Mouse (Mus musculus) adrenal gland, postnatal 4 days (tissue): ENCODE measurements around the gene Proca1. TPM values are rescaled to one million over a fixed set of nuclear protein-coding genes. Genes with fewer than 3 reads are reported as not detected.

Experiments used
- DNase-seq, 2 experiments: peaks; one replicate each; pipeline ENCODE4 v3.0.0; 2021 to 2022; ENCODE audit warnings: low spot score in 2 of 2, mixed read lengths in 2 of 2
- total RNA-seq, 2 experiments: library from RNA; stranded (reverse); gene quantifications; 2 replicates each; pipeline ENCODE4 v1.2.3; 2021

The Proca1 gene
- total RNA-seq, 2 experiments from 2014 or later, result 7.9 to 8.8 TPM

DNA sequence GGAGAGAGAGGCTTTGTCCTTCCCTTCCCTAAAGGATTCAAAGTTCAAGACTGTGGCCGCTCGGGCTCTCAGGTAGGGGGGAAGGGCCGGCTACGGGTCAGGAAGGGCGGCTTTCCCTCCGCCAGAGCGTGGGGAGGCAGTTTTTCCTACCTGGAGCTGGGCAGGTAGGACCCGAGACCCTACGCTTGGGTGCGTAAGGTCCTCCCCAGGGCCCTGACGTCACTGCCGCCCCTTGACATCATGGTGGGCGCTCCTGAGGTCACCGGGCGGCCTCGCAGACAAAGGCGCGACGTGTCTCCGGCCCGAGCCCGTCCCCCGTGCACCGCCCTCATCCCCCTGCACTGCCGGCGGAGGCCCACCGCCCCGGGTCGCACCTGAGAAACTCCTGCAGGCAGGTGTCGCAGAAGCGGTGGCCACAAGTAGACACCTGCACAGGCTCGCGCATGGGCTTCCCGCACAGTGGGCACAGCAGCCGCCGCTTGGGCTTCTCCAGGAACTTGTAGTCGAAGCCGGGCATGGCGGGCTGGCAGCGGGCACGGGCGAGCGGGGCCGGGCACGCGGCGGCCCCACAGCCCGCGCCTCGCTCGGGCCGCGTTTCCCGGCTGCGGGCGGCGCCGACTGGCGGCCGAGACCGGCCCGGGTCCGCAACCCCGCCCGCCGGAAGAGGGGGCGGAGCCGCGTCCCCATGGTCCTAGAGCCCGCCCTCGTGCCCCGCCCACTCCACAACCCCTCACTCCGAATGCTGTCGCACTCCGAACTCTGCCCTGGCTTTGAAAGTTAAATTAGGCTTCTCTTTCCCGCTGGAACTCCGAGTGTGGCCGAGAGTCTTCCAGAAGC is 28.1 kb upstream of the Proca1 start, which contains the start of gene Traf4:
TSS of gene Traf4 (minus strand) at position 666 of the 837 bp plus-strand sequence.
- DNase-seq, result peak; percentile 54 to 62

DNA sequence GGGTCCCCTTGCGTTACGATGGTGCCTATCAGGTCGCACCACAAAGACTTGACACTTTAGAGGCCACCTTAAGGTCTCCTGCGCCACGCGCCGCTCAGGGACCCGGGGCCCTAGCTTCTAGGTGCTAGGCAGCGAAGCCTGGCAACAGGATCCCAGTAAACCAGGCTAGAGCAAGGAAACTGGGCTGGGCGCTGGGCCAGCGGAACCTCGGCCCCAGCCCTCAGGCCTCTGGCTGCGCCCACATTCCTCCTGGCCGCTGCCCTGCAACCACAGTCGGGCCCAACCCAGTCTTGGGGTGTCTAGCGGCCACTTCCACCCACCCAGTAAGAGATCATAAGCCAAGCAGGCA is 27.5 kb upstream of the Proca1 start:
- DNase-seq, result no peak

DNA sequence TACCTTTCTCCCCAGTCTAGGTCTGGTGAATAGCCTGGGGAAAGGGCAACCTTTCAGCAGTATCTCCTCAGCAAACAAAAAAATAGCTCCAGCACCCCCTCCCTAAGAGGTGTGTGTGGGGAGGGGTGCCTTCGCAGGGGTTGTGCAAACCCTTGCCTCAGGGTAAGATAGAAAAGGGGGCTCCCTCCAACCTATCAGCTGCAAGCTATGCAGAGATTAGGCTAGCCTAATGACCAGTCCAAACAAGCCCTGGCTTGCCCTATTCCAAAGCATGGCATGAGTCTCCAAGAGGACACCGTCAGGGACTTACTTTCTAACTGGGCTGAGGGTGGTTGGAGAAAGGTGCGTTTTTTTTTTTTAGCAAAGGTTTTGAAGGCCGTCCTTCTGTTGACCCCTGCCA is 27.0 kb upstream of the Proca1 start:
- DNase-seq, result no peak

DNA sequence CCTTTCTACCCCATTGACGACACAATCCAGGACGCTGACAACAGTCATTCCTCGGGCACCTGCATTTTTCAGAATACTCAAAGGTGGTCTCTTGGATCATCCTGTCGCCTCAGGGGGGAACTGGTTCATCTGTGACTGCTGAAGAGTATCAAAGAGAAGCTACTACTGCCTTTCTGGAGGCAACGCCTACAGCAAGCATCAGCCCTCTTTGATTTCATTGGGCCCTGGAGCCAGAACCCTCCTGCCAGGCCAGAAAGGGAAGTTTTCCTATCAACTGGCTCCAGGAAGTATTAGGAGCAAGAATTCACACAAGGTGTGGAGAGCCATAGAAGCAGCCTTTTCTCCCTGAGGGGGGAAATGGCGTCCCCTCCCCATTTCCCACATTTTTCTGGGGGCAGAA is 26.6 kb upstream of the Proca1 start:
- no peak for DNase-seq

DNA sequence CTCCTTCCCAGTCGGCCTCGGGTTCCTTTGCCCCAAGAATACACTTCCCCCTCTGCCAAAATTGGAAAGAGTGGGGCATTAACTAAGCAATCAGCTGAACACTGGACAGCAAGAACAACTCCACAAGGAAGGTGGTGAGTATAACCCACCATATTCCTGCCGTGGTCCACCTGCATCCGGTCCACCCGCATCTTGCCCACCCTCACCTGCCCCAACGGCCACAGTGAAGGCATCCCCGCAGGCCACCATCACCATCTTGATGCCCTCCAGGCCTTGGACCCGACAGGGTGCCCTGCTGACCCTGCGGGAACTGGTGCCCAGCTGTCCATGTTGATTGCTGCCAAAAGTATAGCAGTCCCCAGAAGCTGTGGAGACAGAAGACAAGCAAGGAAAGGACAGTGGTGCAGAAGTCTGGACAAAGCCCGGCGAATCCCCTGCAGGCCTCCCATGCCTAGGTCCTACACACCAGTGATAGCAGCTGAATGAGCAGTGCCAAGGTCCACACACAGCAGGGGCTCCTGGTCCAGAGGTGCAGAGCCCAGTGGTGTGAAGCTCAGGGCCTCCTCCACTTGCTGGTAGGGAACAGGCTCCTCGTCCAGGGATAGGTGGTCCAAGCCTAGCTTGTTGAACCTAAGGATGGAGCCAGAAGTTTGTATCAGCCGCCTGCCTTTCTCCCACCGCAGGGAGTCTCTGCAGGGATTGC is 25.8 kb upstream of the Proca1 start:
- DNase-seq, result no peak

DNA sequence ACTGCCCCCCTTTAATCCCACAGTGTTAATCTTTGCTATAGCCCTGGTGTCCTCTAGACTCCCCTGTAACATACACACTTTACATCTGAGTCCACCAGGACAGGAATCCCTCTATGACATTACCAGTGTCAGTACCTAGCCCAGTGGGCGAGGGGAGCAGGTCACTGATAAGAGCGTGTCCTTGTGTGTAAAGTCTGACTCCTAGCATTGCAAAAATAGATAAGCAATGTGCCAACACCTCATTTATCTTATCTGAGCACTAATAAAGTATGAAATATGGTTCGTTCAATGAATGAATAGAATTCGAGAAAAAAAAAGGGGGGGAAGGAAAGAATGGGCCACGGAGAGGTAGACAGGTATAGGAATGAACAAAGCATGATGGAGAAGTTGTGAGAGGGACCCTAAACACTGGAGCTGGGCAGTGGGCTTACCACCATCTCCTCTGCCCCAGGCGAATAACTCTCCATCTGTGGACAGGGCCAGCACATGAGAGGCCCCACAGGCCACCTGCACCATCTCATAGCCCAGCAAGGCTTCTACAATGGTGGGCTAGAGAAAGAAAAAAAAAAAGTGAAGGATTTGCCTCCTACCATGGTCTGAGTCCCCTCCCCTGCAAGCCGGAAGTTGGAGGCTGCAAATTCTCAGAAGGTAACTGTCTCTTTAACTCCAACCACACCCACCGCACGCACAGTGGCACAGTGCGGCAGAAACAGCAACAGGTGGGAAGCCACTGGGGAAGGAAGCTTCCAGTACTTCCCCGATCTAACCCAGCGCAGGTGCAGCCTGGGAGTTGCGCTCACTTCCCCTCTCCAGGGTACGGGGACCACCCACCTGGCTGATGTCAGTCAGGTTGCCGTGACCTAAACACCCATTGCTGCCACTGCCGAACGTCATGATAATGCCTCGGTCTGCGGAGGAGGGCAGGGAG is 24.4 kb upstream of the Proca1 start:
- no peak for DNase-seq

DNA sequence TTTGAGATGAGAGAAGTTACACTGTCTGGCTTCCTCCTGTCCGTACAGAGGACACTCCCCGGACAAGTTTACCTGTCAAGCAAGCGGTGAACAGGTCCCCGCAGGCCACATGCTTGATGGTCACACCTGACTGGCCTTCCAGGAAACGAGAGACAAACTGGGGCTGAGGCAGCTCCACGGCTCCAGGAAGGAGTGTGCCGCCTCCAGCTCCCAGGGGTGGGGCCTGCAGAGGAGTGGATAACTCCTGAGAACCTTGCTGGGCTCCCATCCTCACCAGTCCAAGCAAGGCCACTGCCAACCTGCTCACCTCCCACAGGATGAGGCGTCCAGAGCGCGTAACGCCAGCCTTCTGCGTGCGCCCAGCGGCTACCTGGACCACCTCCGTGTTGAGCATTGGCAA is 22.9 kb upstream of the Proca1 start:
- DNase-seq, result no peak

DNA sequence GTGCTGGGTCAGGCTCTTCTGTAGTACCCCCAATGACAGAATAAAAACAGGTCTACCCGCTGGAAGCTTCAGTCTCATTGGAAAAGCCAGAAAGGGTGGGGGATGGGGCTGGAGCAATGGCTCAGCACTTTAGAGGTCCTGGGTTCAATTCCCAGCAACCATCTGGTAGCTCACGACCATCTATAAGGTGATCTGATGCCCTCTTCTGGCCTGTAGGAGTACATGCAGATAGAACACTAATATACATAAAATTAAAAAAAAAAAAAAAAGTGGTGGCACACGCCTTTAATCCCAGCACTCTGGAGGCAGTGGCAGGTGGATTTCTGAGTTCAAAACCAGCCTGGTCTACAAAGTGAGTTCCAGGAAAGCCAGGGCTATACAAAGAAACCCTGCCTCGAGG is 21.9 kb upstream of the Proca1 start:
- DNase-seq, result no peak

DNA sequence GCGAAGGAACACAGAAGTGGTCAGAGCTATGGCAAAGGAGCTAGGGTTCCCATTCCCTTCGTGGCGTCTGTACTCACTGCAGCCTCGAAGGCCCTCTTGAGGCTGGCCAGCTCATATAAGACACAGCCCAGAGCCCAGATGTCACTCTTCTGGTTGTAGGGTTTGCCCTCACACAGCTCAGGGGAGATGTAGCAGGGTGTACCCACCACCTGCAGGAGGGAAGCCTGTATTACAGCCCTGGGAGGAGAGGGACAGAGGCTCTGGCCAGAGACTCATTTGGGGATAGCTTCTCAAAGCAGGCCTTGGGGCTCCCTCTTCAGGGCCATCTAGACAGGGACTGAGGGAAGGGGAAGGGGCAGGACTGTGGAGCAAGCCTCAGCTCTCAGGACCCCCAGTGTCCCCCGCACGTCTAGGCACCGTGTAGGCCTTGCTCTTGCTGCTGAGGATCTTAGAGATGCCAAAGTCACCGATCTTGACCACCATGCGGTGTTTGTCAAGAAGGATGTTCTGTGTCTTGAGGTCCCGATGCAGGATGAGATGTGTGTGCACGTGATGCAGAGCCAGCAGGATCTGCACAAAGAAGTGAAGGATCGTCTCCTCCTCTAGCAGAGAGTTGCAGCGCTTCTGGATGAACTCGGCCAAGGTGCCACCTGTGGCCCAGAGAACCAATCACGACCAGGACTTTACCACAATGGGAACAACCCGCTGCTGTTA is 21.0 kb upstream of the Proca1 start:
- no peak for DNase-seq

DNA sequence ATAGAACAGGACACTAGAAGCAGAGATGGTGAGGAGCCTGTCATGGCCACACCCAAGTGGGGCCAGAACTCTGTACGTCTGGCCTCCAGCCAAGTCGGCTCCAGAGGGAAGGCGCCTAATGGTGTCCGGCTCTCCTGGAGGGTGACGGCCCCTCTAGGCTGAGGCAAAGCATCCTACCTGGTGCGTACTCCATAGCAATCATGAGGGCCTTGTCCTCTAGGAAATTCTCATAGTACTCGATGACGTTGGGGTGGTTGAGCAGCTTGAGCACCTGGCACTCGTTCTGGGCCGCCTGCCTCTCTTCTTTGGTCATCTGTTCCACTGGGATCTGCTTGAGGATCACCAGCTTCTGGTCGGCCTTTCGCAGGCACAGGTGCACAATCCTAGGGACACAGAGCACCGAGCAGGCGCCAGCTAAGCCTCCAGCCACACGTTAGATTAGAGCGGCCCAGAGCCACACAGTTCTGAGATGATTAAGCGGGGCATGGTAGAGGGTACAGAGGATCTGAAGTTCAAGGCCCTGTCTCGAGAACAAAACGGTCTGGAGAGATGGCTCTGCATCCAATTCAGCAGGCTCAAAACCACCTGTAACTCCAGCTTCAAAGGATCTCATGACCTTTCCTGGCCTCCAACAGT is 20.3 kb upstream of the Proca1 start:
- DNase-seq, result no peak

DNA sequence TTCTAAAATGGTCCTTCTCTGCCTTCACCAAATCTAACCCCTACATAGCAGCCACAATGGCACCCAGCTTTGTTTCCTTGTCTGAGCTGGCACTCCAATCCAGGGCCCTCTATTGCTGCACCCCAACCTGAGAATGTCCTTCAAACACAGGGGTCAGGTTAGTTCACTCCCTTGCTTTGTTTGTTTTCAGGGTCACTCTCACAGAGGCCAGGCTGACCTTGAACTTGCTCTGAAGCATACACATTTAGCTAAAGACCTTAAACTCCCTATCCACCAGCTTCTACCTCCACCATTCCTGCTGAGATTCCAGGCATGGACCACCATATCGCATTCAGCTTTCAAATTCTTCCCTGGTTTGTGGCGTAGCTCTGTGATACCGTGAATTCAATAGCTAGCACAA is 18.7 kb upstream of the Proca1 start:
- DNase-seq, result no peak

DNA sequence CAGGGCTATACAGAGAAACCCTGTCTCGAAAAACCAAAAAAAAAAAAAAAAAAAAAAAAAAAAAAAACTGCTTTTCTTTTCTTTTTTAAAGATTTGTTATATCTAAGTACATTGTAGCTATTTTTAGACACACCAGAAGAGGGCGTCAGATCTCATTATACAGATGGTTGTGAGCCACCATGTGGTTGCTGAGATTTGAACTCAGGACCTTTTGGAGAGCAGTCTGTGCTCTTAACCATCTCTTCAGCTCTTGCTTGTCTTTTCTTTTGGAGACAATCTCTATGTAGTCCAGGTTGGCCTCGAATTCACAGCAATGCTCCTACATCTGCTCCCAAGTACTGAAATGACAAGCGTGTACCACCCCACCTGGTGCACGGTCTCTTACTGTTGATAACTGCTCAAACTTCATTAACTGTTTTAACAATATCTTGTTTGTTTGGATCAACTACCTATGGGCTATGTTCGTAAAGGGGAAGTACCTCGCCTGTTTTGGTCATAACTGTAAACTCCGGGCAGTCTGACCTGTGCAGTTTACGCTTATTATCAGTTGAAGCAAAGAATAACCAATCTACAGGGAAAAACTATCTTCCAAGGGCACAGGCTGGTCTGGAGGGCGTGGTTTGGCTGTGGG is 17.3 kb upstream of the Proca1 start:
- DNase-seq, result no peak

DNA sequence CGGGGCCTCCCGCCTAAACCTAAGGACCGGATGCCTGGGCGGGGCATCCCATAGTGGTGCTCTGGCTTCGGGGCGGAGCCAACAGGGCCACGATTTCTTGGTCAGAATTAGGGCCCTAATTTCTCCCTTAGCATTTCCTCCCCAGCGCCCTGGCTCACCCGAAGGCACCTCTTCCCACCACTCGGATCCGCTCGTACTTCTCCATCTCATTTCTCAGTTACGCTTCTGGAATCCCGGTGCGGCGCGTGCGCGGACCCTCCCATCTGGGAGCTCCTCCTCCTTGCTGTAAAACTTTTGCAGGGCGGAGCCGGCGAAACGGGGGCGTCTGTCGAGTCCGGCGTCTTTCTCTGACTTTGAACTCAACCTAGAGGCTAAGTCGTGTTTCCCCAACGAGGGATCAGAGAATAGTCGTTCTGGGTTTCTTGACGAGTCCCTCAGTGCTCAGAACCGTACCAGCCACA is 16.8 kb upstream of the Proca1 start, which contains the start of the genes Nek8 and Tlcd1:
TSS of gene Nek8 (minus strand) at position 274 of the 461 bp plus-strand sequence.
TSS of gene Tlcd1 (plus strand) at position 310 of the 461 bp plus-strand sequence.
- peak; percentile 76 to 84 for DNase-seq

DNA sequence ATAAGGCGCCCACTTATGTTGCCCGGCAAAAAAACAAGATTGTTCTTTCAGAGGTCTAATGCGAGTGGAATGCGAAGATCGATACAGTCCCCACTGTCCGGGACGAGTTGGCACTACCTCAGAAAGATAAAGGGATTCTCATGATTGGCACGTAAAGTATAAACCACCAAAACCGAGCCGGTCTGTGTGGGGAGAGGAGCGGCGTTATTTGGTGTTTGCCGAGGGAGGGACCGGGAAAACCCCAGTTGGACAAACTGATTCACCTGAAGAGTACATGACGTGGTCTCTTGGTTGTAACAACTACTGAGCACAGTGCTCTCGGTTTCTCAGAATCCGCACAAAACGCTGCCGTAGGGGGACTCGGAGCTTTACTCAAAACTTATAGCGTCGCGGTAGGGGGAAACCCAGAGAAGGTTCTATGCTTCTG is 16.3 kb upstream of the Proca1 start:
- no peak for DNase-seq

DNA sequence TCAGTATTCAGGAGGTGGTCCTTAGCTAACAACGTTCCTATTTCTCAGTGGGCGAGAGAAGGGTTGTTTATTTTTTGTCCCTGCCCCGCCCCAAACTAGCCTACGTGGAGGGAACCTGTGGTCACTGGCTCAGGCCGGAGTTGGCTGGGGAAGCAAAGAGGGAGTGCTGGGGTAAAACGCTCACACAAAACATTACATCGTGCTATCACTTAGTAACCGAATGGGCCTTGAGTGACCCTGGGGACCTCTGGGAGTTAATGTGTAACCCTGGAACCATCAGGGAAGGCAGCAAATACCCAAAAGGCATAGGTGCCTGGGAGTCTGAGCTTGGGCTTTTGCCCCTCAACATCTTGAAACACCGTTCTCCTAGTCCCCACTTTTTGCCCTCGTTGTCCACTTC is 15.8 kb upstream of the Proca1 start:
- DNase-seq, result no peak

DNA sequence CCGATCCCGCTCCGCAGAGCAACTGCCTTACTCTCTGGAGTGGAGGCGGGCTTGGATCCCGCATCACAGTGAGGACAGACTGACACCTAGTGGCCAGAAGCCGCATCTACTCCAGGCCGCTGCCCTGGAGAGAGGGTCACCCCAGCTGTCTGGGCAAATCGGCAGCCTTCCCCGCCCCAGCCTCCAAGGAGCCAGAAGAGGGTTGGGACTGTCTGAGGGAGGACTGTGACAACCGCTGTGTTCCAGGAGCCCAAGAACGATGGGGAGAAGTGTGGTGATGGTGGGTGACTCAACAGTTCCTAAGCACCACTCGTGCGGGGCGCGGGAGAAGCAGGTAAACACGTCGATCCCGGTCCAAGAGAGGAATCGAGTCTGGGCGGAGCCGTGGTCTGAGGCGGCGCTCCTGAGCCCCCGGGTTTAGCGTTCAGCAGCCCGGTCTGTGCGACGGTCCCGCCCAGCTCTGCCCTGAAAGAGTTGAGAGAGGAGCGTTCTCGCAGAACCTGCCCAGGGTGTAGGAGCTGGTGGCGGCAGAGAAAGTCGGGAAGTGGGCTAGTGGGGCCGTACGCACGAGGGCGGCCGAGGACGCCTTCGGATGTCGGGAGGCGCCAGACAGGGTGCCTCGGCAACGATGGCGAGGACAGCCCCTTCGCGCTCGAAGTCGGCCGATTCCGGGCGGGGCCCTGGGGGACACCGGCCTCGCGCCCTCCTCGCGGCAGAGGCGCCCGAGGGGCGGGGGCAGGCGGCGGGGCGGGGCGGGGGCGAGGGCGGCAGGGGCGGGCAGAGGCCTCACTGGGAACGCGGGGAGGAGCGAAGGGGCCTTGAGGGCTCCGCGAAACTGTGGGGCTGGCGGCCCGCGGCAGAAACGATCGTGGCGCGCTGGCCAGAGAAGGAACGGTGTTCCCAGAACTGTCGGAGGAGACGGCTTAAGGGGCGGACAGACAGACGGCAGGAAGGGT is 15.0 kb upstream of the Proca1 start:
- DNase-seq, result peak; percentile 84 to 93

DNA sequence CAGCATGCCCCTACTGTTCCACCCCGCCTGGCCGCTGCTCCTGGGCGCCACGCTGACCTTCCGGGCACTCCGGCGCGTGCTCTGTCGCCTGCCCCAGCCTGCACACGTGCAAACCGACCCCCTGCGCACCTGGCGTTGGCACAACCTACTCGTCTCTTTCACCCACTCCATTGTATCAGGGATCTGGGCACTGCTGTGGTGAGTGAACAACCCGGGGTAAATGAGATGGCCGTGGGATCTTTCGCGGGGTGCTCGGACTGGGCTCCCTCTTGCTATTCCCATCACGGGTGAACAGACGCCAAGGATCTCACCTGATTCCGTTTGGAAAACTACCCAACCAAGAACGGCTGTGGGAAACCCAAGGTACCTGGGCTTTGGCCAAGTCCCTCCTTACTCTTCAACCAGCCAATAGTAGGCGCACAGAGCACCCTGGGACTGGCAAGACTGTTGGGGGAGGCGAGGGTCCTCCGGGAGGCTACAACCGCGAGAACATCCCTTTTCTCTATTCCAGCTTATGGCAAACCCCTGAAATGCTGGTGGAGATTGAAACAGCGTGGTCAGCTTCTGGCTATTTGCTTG is 14.2 kb upstream of the Proca1 start:
- DNase-seq, result no peak

DNA sequence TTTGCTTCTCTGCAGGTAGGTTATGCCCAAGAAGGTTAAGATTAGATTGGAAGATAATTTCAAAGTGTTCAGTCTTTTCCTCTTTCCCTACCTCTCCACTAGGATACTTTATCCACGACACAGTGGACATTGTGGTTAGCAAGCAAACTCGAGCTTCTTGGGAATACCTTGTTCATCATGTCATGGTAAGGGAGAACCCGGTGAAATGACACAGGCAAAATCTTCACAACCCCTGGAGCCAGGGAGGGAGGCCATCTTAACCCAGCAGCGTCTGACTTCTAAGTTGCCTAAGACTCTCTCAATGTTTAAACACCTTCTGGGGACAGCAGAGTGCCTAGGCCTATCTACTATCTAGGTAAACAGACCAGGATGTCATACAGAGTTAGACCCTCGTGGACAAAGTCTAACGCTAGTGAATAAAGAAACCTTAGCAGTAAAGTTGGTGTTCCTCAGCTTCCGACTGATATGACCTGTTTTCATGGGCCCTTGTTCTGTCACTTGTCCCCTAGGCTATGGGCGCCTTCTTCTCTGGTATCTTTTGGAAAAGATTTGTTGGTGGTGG is 13.7 kb upstream of the Proca1 start:
- no peak for DNase-seq
